Mouse (Mus musculus) v-Abl transformed pro-B cells (cell line): ENCODE data around the gene Nfil3.

Experiments used
- in situ Hi-C, 2 experiments: fragments of 400-800 bp; cut with MboI; formaldehyde crosslinking; loops; one replicate each; pipeline ENCODE4 v1.15.1; 2025; ENCODE audit not compliant: unreplicated experiment in 2 of 2

The Nfil3 gene

GRCm38 (mm10) chr13:52985508-52986214 is 4.8 kb upstream of the Nfil3 start:
- in situ Hi-C loops = loop anchor here (5.0 to 25.0 kb wide), 3 partner anchors 151 to 1148 kb away; partner anchors contain the start of gene Gadd45g (in 2 of the 2)

GRCm38 (mm10) chr13:52982703-52983102 is 1.8 kb upstream of the Nfil3 start:
- in situ Hi-C loops = loop anchor here (5.0 to 25.0 kb wide), 4 partner anchors 148 to 1145 kb away; partner anchors contain the start of gene Gadd45g (in 2 of the 2)

- in situ Hi-C loops = loop anchor here (5.0 to 25.0 kb wide), 4 partner anchors 147 to 1144 kb away; partner anchors contain the start of gene Gadd45g (in 2 of the 2)
Observed at GRCm38 (mm10) chr13:52981441-52982281, 788 bp upstream of the Nfil3 start.

GRCm38 (mm10) chr13:52980211-52980950 is 492 bp downstream of the Nfil3 start:
- in situ Hi-C loops = loop anchor here (5.0 to 25.0 kb wide), 4 partner anchors 146 to 1143 kb away; partner anchors contain the start of gene Gadd45g (in 2 of the 2)

GRCm38 (mm10) chr13:52979331-52980051 is 1.4 kb downstream of the Nfil3 start:
- in situ Hi-C loops = loop anchor here (5.0 to 25.0 kb wide), 5 partner anchors 65 to 1142 kb away; partner anchors contain the start of gene Gadd45g (in 2 of the 2)

GRCm38 (mm10) chr13:52978321-52978981 is 2.4 kb downstream of the Nfil3 start:
- in situ Hi-C loops = loop anchor here (10.0 to 25.0 kb wide), 3 partner anchors 64 to 1141 kb away; partner anchors contain the start of gene Gadd45g (in 2 of the 2)

GRCm38 (mm10) chr13:52977757-52978156 is 3.1 kb downstream of the Nfil3 start:
- in situ Hi-C loops = loop anchor here (10.0 to 25.0 kb wide), 3 partner anchors 63 to 1140 kb away; partner anchors contain the start of gene Gadd45g (in 2 of the 2)

GRCm38 (mm10) chr13:52977221-52977609 is 3.7 kb downstream of the Nfil3 start:
- in situ Hi-C loops = loop anchor here (10.0 to 25.0 kb wide), 3 partner anchors 62 to 1140 kb away; partner anchors contain the start of gene Gadd45g (in 2 of the 2)

- in situ Hi-C loops = loop anchor here (10.0 to 25.0 kb wide), 3 partner anchors 62 to 1139 kb away; partner anchors contain the start of gene Gadd45g (in 2 of the 2)
Observed at GRCm38 (mm10) chr13:52976510-52977220, 4.2 kb downstream of the Nfil3 start.

- in situ Hi-C loops = loop anchor here (10.0 to 25.0 kb wide), 3 partner anchors 61 to 1139 kb away; partner anchors contain the start of gene Gadd45g (in 2 of the 2)
Observed at GRCm38 (mm10) chr13:52976130-52976509, 4.8 kb downstream of the Nfil3 start.

GRCm38 (mm10) chr13:52974676-52975075 is 6.2 kb downstream of the Nfil3 start:
- in situ Hi-C loops = loop anchor here (10.0 to 25.0 kb wide), 3 partner anchors 60 to 1137 kb away; partner anchors contain the start of gene Gadd45g (in 2 of the 2)

- in situ Hi-C loops = loop anchor here (10.0 kb wide), 2 partner anchors 59 to 139 kb away; no protein-coding TSS in a partner anchor
Observed at GRCm38 (mm10) chr13:52973427-52973826, 7.4 kb downstream of the Nfil3 start.

- in situ Hi-C loops = loop anchor here (10.0 kb wide), 2 partner anchors 58 to 138 kb away; no protein-coding TSS in a partner anchor
Observed at GRCm38 (mm10) chr13:52972626-52973025, 8.2 kb downstream of the Nfil3 start.

- in situ Hi-C loops = loop anchor here (10.0 kb wide), 2 partner anchors 56 to 136 kb away; no protein-coding TSS in a partner anchor
Observed at GRCm38 (mm10) chr13:52970876-52971275, 10.0 kb downstream of the Nfil3 start.

GRCm38 (mm10) chr13:52962922-52963321 is 18.0 kb downstream of the Nfil3 start:
- in situ Hi-C loops = no loop called here

GRCm38 (mm10) chr13:52962361-52962760 is 18.5 kb downstream of the Nfil3 start:
- in situ Hi-C loops = no loop called here

- in situ Hi-C loops = no loop called here
Observed at GRCm38 (mm10) chr13:52953779-52954553, 26.9 kb downstream of the Nfil3 start.
